Mouse (Mus musculus): Measurements from ENCODE around the gene Cdkal1.

DNA sequence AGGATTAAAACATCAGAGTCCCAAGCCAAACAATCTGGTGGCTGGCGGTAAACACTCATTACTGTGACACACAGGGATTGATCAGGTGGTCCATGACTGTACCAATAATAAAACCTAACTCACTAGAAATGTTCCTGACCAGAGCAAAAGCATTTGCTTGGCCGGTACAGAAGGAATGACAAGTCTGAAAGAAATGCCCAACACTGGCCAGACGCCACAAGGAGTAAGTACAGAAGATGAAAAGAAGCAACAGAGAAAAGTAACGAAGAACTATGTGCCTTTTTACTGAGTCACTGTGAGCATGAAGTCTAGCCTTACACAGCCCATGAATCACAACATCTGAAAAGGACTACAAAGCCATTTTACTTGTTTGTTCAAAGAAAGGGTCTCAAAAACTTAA, 24.3 kb downstream of the Cdkal1 start:
- TF ChIP-seq CTCF (conservative IDR thresholded peaks at IDR 0.05; ENCODE audit: low read length): no peak
- no peak for TF ChIP-seq NANOG (IDR thresholded peaks at IDR 0.05; ENCODE audit: borderline replicate concordance, low read length)
- no peak for TF ChIP-seq POU5F1 (IDR thresholded peaks at IDR 0.05; ENCODE audit: borderline replicate concordance, low read length)

Measured in E14TG2a.4 (cell line).